Mouse (Mus musculus) spleen, adult 2 months (tissue): ENCODE data around the gene Olfr699.

Experiments used
- CTCF ChIP-seq: fragments of 200-500 bp; IDR thresholded peaks from 2 replicates; pipeline ENCODE4 v1.5.1; 2011; ENCODE audit warnings: mild to moderate bottlenecking, inconsistent platforms; ENCODE audit not compliant: insufficient read depth, insufficient read length, insufficient replicate concordance; ENCODE audit errors: extremely low read depth
- POLR2A ChIP-seq: fragments of 200-500 bp; IDR thresholded peaks from 2 replicates; pipeline ENCODE4 v1.6.1; 2011; ENCODE audit warnings: low read depth, low read length, inconsistent platforms

- TF ChIP-seq CTCF = no peak
- TF ChIP-seq POLR2A = no peak
Measured at GRCm38 (mm10) chr7:106788330-106788729, 4.7 kb downstream of the Olfr699 start.
